Mouse (Mus musculus): ENCODE data around the gene Pfkfb2.
"Not testable (repeated sequence)": the region's sequence is repeated elsewhere in the genome, so short reads cannot be mapped to it uniquely, and the experiment has no call there.

The Pfkfb2 gene

GRCm38 (mm10) chr1:130698601-130699000, 30.5 kb downstream of the Pfkfb2 start:
- DNase-seq (ENCODE audit: low spot score) = no peak

GRCm38 (mm10) chr1:130683905-130684304, 45.1 kb downstream of the Pfkfb2 start:
- DNase-seq (ENCODE audit: low spot score) = no peak

GRCm38 (mm10) chr1:130681656-130682413, 47.2 kb downstream of the Pfkfb2 start:
- no peak for DNase-seq (ENCODE audit: low spot score)

GRCm38 (mm10) chr1:130681075-130681474, 48.0 kb downstream of the Pfkfb2 start:
- no peak for DNase-seq (ENCODE audit: low spot score)

GRCm38 (mm10) chr1:130678551-130678950, 50.5 kb downstream of the Pfkfb2 start:
- no peak for DNase-seq (ENCODE audit: low spot score)

- DNase-seq (ENCODE audit: low spot score) = not testable (repeated sequence)
These were observed 65.5 kb downstream of the Pfkfb2 start for GRCm38 (mm10) chr1:130663576-130663975.

GRCm38 (mm10) chr1:130661454-130661853, 67.6 kb downstream of the Pfkfb2 start, which contains the start of gene C4bp:
Gene C4bp, minus strand, starts transcription at chr1:130661632.
- peak; percentile 27 for DNase-seq (ENCODE audit: low spot score)

GRCm38 (mm10) chr1:130659641-130660040, 69.4 kb downstream of the Pfkfb2 start:
- not testable (repeated sequence) for DNase-seq (ENCODE audit: low spot score)

GRCm38 (mm10) chr1:130644103-130644502, 85.0 kb downstream of the Pfkfb2 start:
- DNase-seq (ENCODE audit: low spot score) = no peak

GRCm38 (mm10) chr1:130640967-130641366, 88.1 kb downstream of the Pfkfb2 start:
- no peak for DNase-seq (ENCODE audit: low spot score)
